Mouse (Mus musculus) midbrain, embryonic 14.5 days (tissue): Measurements from ENCODE around the gene Gm10134. TPM values are rescaled to one million over a fixed set of nuclear protein-coding genes. Genes with fewer than 3 reads are reported as not detected.
"Not testable (repeated sequence)": the region's sequence is repeated elsewhere in the genome, so short reads cannot be mapped to it uniquely, and the experiment has no call there.

ENCODE experiments used
- ATAC-seq: fragments of 200-750 bp; cut with Nextera tagmentation; 2 replicates; pipeline ENCODE4 v1.8.0; 2017; ENCODE audit warnings: moderate number of reproducible peaks, moderate library complexity; ENCODE audit not compliant: low FRiP score, low TSS enrichment
- DNase-seq: peaks from one replicate; pipeline ENCODE4 v3.0.0-alpha.2; 2015
- H3K27ac ChIP-seq: fragments of 300-500 bp; sonication (generic); replicated peaks from 2 replicates; pipeline ENCODE4 v1.5.1; 2014; ENCODE audit warnings: mild to moderate bottlenecking, low read depth, low read length, moderate library complexity
- H3K27me3 ChIP-seq: fragments of 300-500 bp; sonication (generic); 2 replicates; pipeline ENCODE4 v1.6.1; 2014; ENCODE audit warnings: low read length, control low read depth, mixed read lengths; ENCODE audit not compliant: control insufficient read depth, insufficient read depth
- H3K36me3 ChIP-seq: fragments of 300-500 bp; sonication (generic); 2 replicates; pipeline ENCODE4 v1.6.1; 2014; ENCODE audit warnings: low read length, control low read depth; ENCODE audit not compliant: control insufficient read depth, insufficient read depth
- H3K4me1 ChIP-seq: fragments of 300-500 bp; sonication (generic); 2 replicates; pipeline ENCODE4 v1.6.1; 2014; ENCODE audit warnings: mild to moderate bottlenecking, antibody characterized with exemption, low read length, control low read depth; ENCODE audit not compliant: control insufficient read depth, insufficient read depth
- H3K4me2 ChIP-seq: fragments of 300-500 bp; sonication (generic); 2 replicates; pipeline ENCODE4 v1.6.1; 2014; ENCODE audit warnings: mild to moderate bottlenecking, low read length, moderate library complexity
- H3K4me3 ChIP-seq: fragments of 300-500 bp; sonication (generic); replicated peaks from 2 replicates; pipeline ENCODE4 v1.5.1; 2014; ENCODE audit warnings: low read depth, low read length
- H3K9ac ChIP-seq: fragments of 300-500 bp; sonication (generic); replicated peaks from 2 replicates; pipeline ENCODE4 v1.6.1; 2014; ENCODE audit warnings: mild to moderate bottlenecking, low read length, moderate library complexity
- H3K9me3 ChIP-seq: fragments of 300-500 bp; sonication (generic); 2 replicates; pipeline ENCODE4 v1.6.1; 2016; ENCODE audit warnings: low read length, control low read depth, mixed read lengths; ENCODE audit not compliant: control insufficient read depth
- WGBS: fragments of 180-500 bp; shearing (Covaris S2); extraction: QIAGEN DNeasy Blood & Tissue Kit; methylation state at CpG from one replicate; pipeline ENCODE4 v1.1.7; 2014; 5-methylcytosine and 5-hydroxymethylcytosine counted together
- polyA plus RNA-seq: library from polyadenylated mRNA; unstranded; fragments of >200 nt; fragmentation: Nextera tagmentation; extraction: Ambion mirVana; gene quantifications from 2 replicates; pipeline ENCODE4 v1.2.1, GENCODE M21; 2014

Gm10134 gene
- polyA plus RNA-seq, 1 experiment from 2014 or later, result 1.8 TPM

DNA sequence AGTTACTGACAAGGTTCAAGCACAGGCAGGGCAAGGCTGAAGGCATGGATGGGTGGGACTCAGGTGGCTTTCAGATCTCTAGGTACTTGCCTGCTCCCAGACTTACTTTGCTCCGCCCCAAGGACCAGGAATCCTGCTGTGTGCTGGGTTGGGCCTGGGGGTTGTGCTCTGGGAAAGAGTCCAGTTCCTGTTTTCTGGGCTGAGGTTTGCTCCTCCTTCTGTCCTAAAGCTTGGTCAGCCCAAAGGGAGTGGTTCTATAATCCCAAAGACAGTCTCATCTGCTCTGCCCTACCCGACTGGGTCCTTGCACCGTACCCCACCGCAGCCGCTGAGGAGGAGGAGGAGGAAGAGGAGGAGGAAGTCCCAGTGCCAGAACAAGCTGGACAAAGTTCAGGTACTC is 9.2 kb upstream of the Gm10134 start, which contains the start of gene Gbgt1:
Gene Gbgt1, plus strand, starts transcription at position 221 of the 400 bp plus-strand sequence.
- Histone ChIP-seq H3K4me3 (no peak within 1 kb of the TSS), H3K4me2 (no peak within 1 kb of the TSS), H3K27ac (no peak within 1 kb of the TSS), H3K9me3 (no peaks in the 10 kb centered on the region), H3K9ac (no peak within 1 kb of the TSS), H3K36me3 (no peaks in the 10 kb centered on the region), H3K27me3 (no peaks in the 10 kb centered on the region), H3K4me1 (no peaks in the 10 kb centered on the region)
- ATAC-seq, result no peak
- no peak for DNase-seq
- 83% methylated on average over 5 of the region's 5 CpGs for WGBS

DNA sequence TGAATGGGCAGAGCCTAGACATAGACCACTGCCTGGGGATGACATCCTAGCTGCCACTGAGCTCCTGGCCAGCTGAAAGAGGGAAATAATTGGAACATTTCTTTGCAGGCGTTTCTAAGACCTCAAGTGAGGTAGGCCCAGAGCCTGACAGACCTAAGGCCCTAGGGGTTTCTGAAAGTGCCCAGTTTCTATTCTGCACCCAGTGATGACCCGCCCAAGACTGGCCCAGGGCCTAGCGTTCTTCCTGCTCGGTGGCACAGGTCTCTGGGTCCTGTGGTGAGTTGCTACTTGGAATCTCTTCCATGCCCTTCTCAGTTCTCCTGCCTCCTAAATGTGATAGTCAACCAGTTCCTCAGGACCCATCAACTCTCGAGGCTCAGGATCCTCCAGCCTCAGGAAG is 8.3 kb upstream of the Gm10134 start:
- no peak overlapping the region for H3K27ac ChIP-seq
- H3K36me3 ChIP-seq, result no peaks in the 10 kb centered on the region
- 83% methylated on average over 5 of the region's 5 CpGs for WGBS
- no peak overlapping the region for H3K4me3 ChIP-seq
- no peak overlapping the region for H3K4me2 ChIP-seq
- no peaks in the 10 kb centered on the region for H3K4me1 ChIP-seq
- H3K9me3 ChIP-seq, result no peaks in the 10 kb centered on the region
- no peak for ATAC-seq
- no peak overlapping the region for H3K9ac ChIP-seq
- no peaks in the 10 kb centered on the region for H3K27me3 ChIP-seq
- DNase-seq, result no peak

GRCm38 (mm10) chr2:28498431-28498830 is 7.5 kb upstream of the Gm10134 start:
- DNase-seq, result no peak
- no peak for ATAC-seq
- H3K4me3 ChIP-seq, result no peak overlapping the region
- H3K27ac ChIP-seq, result no peak overlapping the region
- 88% methylated on average over 4 of the region's 4 CpGs for WGBS
- H3K9me3 ChIP-seq, result no peaks in the 10 kb centered on the region
- H3K4me1 ChIP-seq, result no peaks in the 10 kb centered on the region
- H3K36me3 ChIP-seq, result no peaks in the 10 kb centered on the region
- no peak overlapping the region for H3K9ac ChIP-seq
- H3K4me2 ChIP-seq, result no peak overlapping the region
- no peaks in the 10 kb centered on the region for H3K27me3 ChIP-seq

GRCm38 (mm10) chr2:28502987-28503386 is 2.9 kb upstream of the Gm10134 start:
- Histone ChIP-seq H3K9ac (no peak overlapping the region), H3K27ac (no peak overlapping the region), H3K9me3 (no peaks in the 10 kb centered on the region), H3K36me3 (no peaks in the 10 kb centered on the region), H3K27me3 (no peaks in the 10 kb centered on the region), H3K4me3 (no peak overlapping the region), H3K4me2 (no peak overlapping the region), H3K4me1 (no peaks in the 10 kb centered on the region)
- DNase-seq (no peak), ATAC-seq (no peak)
- 89% methylated on average over 10 of the region's 10 CpGs for WGBS

DNA sequence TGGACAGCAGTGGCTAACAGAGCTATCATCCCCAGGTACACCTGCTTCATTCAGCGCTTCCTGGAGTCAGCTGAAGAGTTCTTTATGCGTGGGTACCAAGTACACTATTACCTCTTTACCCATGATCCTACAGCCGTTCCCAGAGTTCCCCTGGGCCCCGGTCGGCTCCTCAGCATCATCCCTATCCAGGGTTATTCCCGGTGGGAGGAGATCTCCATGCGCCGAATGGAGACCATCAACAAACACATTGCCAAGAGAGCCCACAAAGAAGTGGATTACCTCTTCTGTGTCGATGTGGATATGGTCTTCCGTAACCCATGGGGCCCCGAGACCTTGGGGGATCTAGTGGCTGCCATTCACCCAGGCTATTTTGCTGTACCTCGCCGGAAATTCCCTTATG is 1.2 kb upstream of the Gm10134 start:
- 92% methylated on average over 13 of the region's 13 CpGs for WGBS
- Histone ChIP-seq H3K4me2 (no peak overlapping the region), H3K27me3 (no peaks in the 10 kb centered on the region), H3K9me3 (no peaks in the 10 kb centered on the region), H3K27ac (no peak overlapping the region), H3K9ac (no peak overlapping the region), H3K36me3 (no peaks in the 10 kb centered on the region), H3K4me1 (no peaks in the 10 kb centered on the region), H3K4me3 (no peak overlapping the region)
- ATAC-seq, result no peak
- no peak for DNase-seq

GRCm38 (mm10) chr2:28506291-28506690 is 396 bp downstream of the Gm10134 start:
- DNase-seq, result no peak
- no peak overlapping the region for H3K4me2 ChIP-seq
- H3K27me3 ChIP-seq, result no peaks in the 10 kb centered on the region
- H3K4me1 ChIP-seq, result no peaks in the 10 kb centered on the region
- WGBS, result 87% methylated on average over 6 of the region's 6 CpGs
- H3K36me3 ChIP-seq, result no peaks in the 10 kb centered on the region
- no peak overlapping the region for H3K9ac ChIP-seq
- H3K9me3 ChIP-seq, result no peaks in the 10 kb centered on the region
- H3K27ac ChIP-seq, result no peak overlapping the region
- no peak for ATAC-seq
- no peak overlapping the region for H3K4me3 ChIP-seq

- not testable (repeated sequence) for H3K9ac ChIP-seq, ATAC-seq, DNase-seq, H3K4me3 ChIP-seq, H3K9me3 ChIP-seq, H3K27me3 ChIP-seq, H3K27ac ChIP-seq, H3K4me2 ChIP-seq, H3K36me3 ChIP-seq
- H3K4me1 ChIP-seq, result peaks cover 20% of the 10 kb centered on the region
- 52% methylated on average over 5 of the region's 5 CpGs for WGBS
Observed at GRCm38 (mm10) chr2:28511600-28511999, 5.7 kb downstream of the Gm10134 start.

DNA sequence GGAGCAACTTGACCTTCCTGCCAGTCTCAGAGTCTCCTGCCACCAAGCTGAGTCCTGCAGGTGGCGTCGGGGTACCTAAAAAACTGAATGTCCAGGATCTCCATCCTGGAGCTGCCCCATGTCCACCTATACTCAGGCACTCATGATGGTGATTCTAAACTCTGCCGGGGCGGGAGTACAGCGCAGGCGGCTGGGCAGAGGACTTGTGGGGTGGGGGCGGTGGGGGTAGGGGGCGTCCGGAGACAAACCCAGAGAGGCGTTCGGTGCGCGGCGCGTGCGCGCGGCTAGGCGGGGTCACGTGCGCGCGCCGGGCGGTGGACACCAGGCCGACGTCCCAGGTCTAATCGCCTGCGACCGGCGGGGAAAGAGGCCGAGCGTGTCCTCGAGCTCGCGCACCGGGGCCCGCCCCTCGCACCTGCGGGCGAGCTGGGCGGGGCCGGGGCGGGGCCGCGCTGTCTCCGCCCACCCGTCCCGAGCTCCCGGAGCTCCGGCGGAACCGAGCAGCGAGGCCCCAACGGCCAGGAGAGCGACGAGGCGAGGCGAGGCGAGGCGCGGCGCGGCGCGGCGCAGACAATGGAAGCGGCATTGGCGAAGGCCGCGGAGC is 7.0 kb downstream of the Gm10134 start, which contains the start of gene Ralgds:
Gene Ralgds, plus strand, starts transcription at position 328 of the 604 bp plus-strand sequence.
- WGBS, result under 1% methylated on average over 55 of the region's 71 CpGs

More for the DNA sequence above, 7.0 kb downstream of the Gm10134 start, which contains the start of gene Ralgds:
- peak; percentile 72 for ATAC-seq
- Histone ChIP-seq H3K27ac (peak within 1 kb of the TSS; percentile 92), H3K4me3 (peak within 1 kb of the TSS; percentile 92), H3K9ac (peak within 1 kb of the TSS; percentile 97), H3K36me3 (peaks cover 8% of the 10 kb centered on the region), H3K4me2 (peak within 1 kb of the TSS; percentile 85), H3K27me3 (no peaks in the 10 kb centered on the region), H3K9me3 (no peaks in the 10 kb centered on the region), H3K4me1 (peaks cover 28% of the 10 kb centered on the region)
- DNase-seq, result peak; percentile 87
